Mouse (Mus musculus) stomach, adult 2 months (tissue): ENCODE measurements around the gene Tmem63c. TPM values are rescaled to one million over a fixed set of nuclear protein-coding genes. Genes with fewer than 3 reads are reported as not detected.

Source experiments
- polyA plus RNA-seq: library from polyadenylated mRNA; depleted of rRNA; stranded (reverse); fragments of >200 nt; gene quantifications from 2 replicates; pipeline ENCODE4 v1.2.3, GENCODE M21; 2012; rRNA removed

Gene Tmem63c
- polyA plus RNA-seq = 0.19 and 0.44 TPM in 2 replicates

GRCm38 (mm10) chr12:87021040-87021439 lies at the start of gene Tmem63c:
Gene Tmem63c, plus strand, starts transcription at chr12:87021340.

GRCm38 (mm10) chr12:86989890-86990754 lies 31.0 kb upstream of the Tmem63c start, which contains the start of gene Zdhhc22:
Gene Zdhhc22, minus strand, starts transcription at chr12:86990430.

GRCm38 (mm10) chr12:87102165-87102631 lies 81.1 kb downstream of the Tmem63c start, which contains the start of gene Ngb:
Gene Ngb, minus strand, starts transcription at chr12:87102539.

Other genes starting within 250 kb of the Tmem63c start
- 20.0 and 29.7 TPM in 2 replicates for gene Irf2bpl, start 136.5 kb upstream of the Tmem63c start, polyA plus RNA-seq
- gene Cipc, start 74.3 kb upstream of the Tmem63c start, polyA plus RNA-seq = 10.7 and 10.8 TPM in 2 replicates
- gene Zdhhc22, start 30.9 kb upstream of the Tmem63c start, polyA plus RNA-seq = 0.18 and 0.59 TPM in 2 replicates
- 16.4 and 19.2 TPM in 2 replicates for gene Ngb, start 81.2 kb downstream of the Tmem63c start, polyA plus RNA-seq
- 7.0 and 12.2 TPM in 2 replicates for gene Gstz1, start 125.8 kb downstream of the Tmem63c start, polyA plus RNA-seq
- 4.0 and 4.1 TPM in 2 replicates for gene Pomt2, start 126.6 kb downstream of the Tmem63c start, polyA plus RNA-seq
- not detected in 2 replicates for gene Samd15, start 178.4 kb downstream of the Tmem63c start, polyA plus RNA-seq
- 0.51 and 0.65 TPM in 2 replicates for gene Tmed8, start 179.1 kb downstream of the Tmem63c start, polyA plus RNA-seq
- gene Noxred1, start 217.4 kb downstream of the Tmem63c start, polyA plus RNA-seq = not detected in 2 replicates
- gene Vipas39, start 244.9 kb downstream of the Tmem63c start, polyA plus RNA-seq = 10.3 and 10.5 TPM in 2 replicates
- gene Ahsa1, start 245.1 kb downstream of the Tmem63c start, polyA plus RNA-seq = 11.1 and 16.4 TPM in 2 replicates